Mouse (Mus musculus) heart, postnatal 0 days (tissue): ENCODE measurements around the gene Lin37. TPM values are rescaled to one million over a fixed set of nuclear protein-coding genes. Genes with fewer than 3 reads are reported as not detected.
A peak's percentile ranks its signal among the peaks of the same experiment; 100 is the strongest.

Experiments
- ATAC-seq: fragments of 200-750 bp; cut with Nextera tagmentation; 2 replicates; pipeline ENCODE4 v1.8.0; 2017; ENCODE audit warnings: low read depth, moderate number of reproducible peaks, moderate library complexity; ENCODE audit not compliant: insufficient read depth
- DNase-seq: peaks from one replicate; pipeline ENCODE4 v3.0.0-alpha.2; 2016; ENCODE audit warnings: low spot score
- H3K27ac ChIP-seq: fragments of 300-500 bp; sonication (generic); 2 replicates; pipeline ENCODE4 v1.5.1; 2014; ENCODE audit warnings: low read depth, mild to moderate bottlenecking
- H3K27me3 ChIP-seq: fragments of 300-500 bp; sonication (generic); 2 replicates; pipeline ENCODE4 v1.6.1; 2014; ENCODE audit warnings: low read length, mixed read lengths; ENCODE audit not compliant: control insufficient read depth, insufficient read depth
- H3K36me3 ChIP-seq: fragments of 300-500 bp; sonication (generic); replicated peaks from 2 replicates; pipeline ENCODE4 v1.6.1; 2014; ENCODE audit warnings: low read length, mixed read lengths; ENCODE audit not compliant: control insufficient read depth, insufficient read depth
- H3K4me1 ChIP-seq: fragments of 300-500 bp; sonication (generic); 2 replicates; pipeline ENCODE4 v1.6.1; 2014; ENCODE audit warnings: antibody characterized with exemption; ENCODE audit not compliant: control insufficient read depth, insufficient read depth
- H3K4me2 ChIP-seq: fragments of 300-500 bp; sonication (generic); 2 replicates; pipeline ENCODE4 v1.6.1; 2014; ENCODE audit warnings: low read depth, mild to moderate bottlenecking, low read length, moderate library complexity
- H3K4me3 ChIP-seq: fragments of 300-500 bp; sonication (generic); 2 replicates; pipeline ENCODE4 v1.5.1; 2014; ENCODE audit warnings: low read depth, low read length
- H3K9ac ChIP-seq: fragments of 300-500 bp; sonication (generic); replicated peaks from 2 replicates; pipeline ENCODE4 v1.6.1; 2014; ENCODE audit warnings: low read depth, low read length, mixed read lengths
- H3K9me3 ChIP-seq: fragments of 300-500 bp; sonication (generic); replicated peaks from 2 replicates; pipeline ENCODE4 v1.6.1; 2016; ENCODE audit warnings: low read length; ENCODE audit not compliant: control insufficient read depth
- CTCF ChIP-seq: IDR thresholded peaks from 2 replicates; pipeline ENCODE4 v1.5.1; 2016; ENCODE audit warnings: antibody characterized with exemption, control low read depth, low read depth
- EP300 ChIP-seq: IDR thresholded peaks from 2 replicates; pipeline ENCODE4 v1.6.1; 2016; ENCODE audit warnings: antibody characterized with exemption, low read depth
- WGBS: fragments of 180-500 bp; shearing (Covaris S2); extraction: QIAGEN DNeasy Blood & Tissue Kit; methylation state at CpG from one replicate; pipeline ENCODE4 v1.1.7; 2014; 5-methylcytosine and 5-hydroxymethylcytosine counted together
- polyA plus RNA-seq: library from polyadenylated mRNA; unstranded; fragments of >200 nt; fragmentation: Nextera tagmentation; extraction: Ambion mirVana; gene quantifications from 2 replicates; pipeline ENCODE4 v1.2.1, GENCODE M21; 2015
- total RNA-seq: library from RNA; depleted of rRNA; stranded (reverse); fragments of >200 nt; gene quantifications from 2 replicates; pipeline ENCODE4 v1.2.3, GENCODE M21; 2014; ENCODE audit warnings: low replicate concordance

Gene Lin37
- total and polyA plus RNA-seq, 2 experiments from 2014 or later = 11.9 to 26.2 TPM

DNA sequence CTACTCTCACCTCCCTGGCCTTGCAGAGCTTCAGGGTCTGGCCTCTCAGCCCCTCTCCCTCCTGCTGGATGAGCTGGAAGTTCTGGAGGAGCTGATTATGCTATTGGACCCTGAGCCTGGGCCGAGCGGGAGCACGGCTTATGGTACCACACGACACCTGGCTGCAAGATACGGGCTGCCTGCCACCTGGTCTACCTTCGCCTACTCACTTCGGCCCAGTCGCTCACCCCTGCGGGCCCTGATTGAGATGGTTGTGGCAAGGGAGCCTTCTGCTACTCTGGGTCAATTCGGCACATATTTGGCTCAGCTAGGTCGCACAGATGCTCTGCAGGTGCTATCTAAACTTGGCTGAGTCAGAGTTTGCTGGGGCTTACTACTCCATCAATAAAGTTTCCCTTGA is 7.9 kb upstream of the Lin37 start:
- Histone ChIP-seq H3K4me2 (no peak overlapping the region), H3K27ac (no peak overlapping the region), H3K27me3 (no peaks in the 10 kb centered on the region), H3K4me3 (no peak overlapping the region), H3K9me3 (no peaks in the 10 kb centered on the region), H3K9ac (no peak overlapping the region), H3K36me3 (peaks cover 77% of the 10 kb centered on the region), H3K4me1 (peaks cover 7% of the 10 kb centered on the region; the same call in 1 of the 2 replicates)
- DNase-seq = no peak
- 88% methylated on average over 11 of the region's 11 CpGs for WGBS
- ATAC-seq = no peak
- no peak for TF ChIP-seq EP300
- TF ChIP-seq CTCF = no peak

DNA sequence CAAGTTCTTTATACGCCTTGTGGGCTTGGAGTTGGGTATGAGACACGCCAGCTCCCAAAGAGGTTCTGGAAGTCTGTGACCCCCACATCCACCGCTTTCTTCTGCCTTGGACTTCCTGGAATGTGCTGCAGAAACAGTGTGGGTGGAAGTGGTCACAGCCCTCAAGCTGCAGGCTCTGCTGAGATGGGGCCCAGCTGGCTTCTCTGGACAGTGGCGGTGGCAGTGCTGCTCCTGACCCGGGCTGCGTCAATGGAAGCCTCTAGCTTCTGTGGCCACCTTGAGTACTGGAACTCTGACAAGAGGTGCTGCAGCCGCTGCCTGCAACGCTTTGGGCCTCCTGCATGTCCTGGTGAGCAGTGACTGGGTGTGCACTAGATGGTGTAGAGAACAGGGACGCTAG is 6.4 kb upstream of the Lin37 start:
- Histone ChIP-seq H3K4me1 (peaks cover 7% of the 10 kb centered on the region; the same call in 1 of the 2 replicates), H3K9ac (no peak overlapping the region), H3K27me3 (no peaks in the 10 kb centered on the region), H3K27ac (no peak overlapping the region), H3K9me3 (no peaks in the 10 kb centered on the region), H3K36me3 (peaks cover 69% of the 10 kb centered on the region), H3K4me2 (no peak overlapping the region), H3K4me3 (no peak overlapping the region)
- no peak for DNase-seq
- TF ChIP-seq EP300 (no peak), CTCF (no peak)
- 74% methylated on average over 9 of the region's 9 CpGs for WGBS
- ATAC-seq = no peak

DNA sequence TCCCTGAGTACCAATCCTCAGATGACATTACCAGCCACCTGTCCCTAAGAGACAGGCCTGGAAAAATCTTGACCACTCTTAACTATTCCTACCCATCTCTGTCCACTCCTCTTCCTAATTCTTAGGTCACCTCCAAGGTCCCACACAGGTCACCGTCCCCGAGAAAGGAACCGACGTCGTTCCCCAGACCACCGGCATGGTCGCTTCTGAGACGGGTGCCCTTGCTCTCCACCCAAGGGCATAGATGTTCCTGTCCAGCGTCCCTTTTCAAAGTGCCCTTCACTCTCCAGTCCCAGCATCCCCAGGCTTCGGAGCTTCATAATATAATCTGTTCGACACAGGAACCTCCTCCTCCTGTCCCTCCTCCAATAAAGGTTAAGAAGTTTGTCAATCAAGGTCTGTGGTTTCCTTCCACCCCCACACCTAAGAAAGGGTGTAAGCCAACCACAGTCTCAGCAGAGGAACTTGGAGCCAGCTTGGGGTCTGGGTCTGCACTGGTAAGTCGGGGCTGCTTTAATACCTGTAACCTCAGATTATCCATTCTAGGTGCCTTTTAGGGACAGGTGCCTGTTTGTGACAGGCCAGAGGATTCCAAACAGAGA is 5.4 kb upstream of the Lin37 start, which contains the start of gene Igflr1:
Gene Igflr1 (plus strand): TSS at position 458 of the 602 bp plus-strand sequence.
- Histone ChIP-seq H3K9me3 (no peaks in the 10 kb centered on the region), H3K4me2 (no peak within 1 kb of the TSS), H3K36me3 (peaks cover 60% of the 10 kb centered on the region)

DNA sequence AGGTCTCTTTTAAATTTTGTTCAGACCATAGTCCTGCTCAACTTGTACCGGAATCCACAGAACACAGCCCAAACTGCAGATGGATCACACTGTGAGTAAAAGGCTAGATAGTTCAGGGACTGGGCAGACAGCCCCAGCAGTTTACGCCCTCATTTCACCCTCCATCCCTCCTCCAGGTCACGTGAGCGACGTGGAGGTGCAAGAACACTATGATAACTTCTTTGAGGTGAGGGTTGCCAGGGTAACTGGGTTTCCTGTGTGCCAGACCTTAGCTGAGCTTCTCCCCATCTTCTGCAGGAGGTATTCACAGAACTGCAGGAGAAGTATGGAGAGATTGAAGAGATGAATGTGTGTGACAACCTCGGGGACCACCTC is 4.3 kb upstream of the Lin37 start:
- ATAC-seq = no peak
- peak overlapping the region; percentile 75 for H3K4me2 ChIP-seq
- H3K36me3 ChIP-seq = peaks cover 48% of the 10 kb centered on the region
- TF ChIP-seq EP300 = no peak
- TF ChIP-seq CTCF = no peak
- H3K9ac ChIP-seq = peak overlapping the region; percentile 79; the same call in 1 of the 2 replicates
- peak overlapping the region; percentile 78 for H3K4me3 ChIP-seq
- H3K27ac ChIP-seq = peak overlapping the region; percentile 94
- 29% methylated on average over 6 of the region's 6 CpGs for WGBS
- no peak for DNase-seq
- no peaks in the 10 kb centered on the region for H3K27me3 ChIP-seq
- H3K9me3 ChIP-seq = no peaks in the 10 kb centered on the region
- peaks cover 8% of the 10 kb centered on the region; the same call in 1 of the 2 replicates for H3K4me1 ChIP-seq

More for the DNA sequence above, 5.4 kb upstream of the Lin37 start, which contains the start of gene Igflr1:
- DNase-seq = no peak
- no peak for ATAC-seq
- TF ChIP-seq EP300 = no peak
- no peak for TF ChIP-seq CTCF
- no peaks in the 10 kb centered on the region for H3K27me3 ChIP-seq
- H3K9ac ChIP-seq = no peak within 1 kb of the TSS
- 87% methylated on average over 12 of the region's 12 CpGs for WGBS
- H3K27ac ChIP-seq = no peak within 1 kb of the TSS
- peaks cover 7% of the 10 kb centered on the region; the same call in 1 of the 2 replicates for H3K4me1 ChIP-seq
- no peak within 1 kb of the TSS for H3K4me3 ChIP-seq

DNA sequence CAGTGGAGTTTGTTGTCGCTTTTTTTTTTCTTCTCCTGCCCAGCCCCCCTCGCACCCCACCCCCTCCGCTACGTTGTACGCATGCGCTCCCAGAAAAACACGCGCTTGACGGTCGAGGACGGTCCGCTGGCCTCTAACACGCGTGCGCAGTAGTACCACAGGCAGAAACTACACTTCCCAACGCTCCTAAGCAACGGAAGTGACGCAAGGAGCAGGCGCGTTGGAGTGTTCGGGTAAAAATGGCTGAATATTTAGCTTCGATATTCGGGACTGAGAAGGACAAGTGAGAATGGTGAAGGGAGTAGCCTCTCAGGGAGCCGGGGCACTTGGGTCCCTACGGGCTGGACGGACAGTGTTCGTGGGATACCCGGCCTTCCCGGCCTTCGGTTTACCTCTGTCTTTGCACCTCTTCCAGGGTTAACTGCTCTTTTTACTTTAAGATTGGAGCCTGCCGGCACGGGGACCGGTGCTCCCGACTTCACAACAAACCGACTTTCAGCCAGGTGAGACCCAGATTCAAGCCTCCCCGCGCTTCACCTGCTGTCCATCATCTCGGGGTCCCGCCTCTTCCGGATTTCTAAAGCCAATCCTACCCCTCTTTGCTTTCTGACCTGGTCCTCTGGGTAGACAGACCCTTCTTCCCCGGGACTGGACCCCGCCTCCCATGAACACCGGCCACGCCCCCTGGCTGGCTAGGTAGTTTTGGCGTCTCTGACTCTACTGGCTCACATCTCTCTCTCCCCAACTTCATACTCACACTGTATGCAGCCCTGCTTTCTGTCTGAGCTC is 3.7 kb upstream of the Lin37 start, which contains the start of the genes U2af1l4, Gm49396 and Psenen:
Gene U2af1l4 (plus strand): TSS at position 185 of the 789 bp plus-strand sequence.
Gene Gm49396 (plus strand): TSS at position 228 of the 789 bp plus-strand sequence.
Gene Psenen (minus strand): TSS at position 511 of the 789 bp plus-strand sequence.
- DNase-seq = peak; percentile 99
- peak within 1 kb of the TSS; percentile 78 for H3K4me3 ChIP-seq
- H3K4me1 ChIP-seq = peaks cover 14% of the 10 kb centered on the region
- H3K4me2 ChIP-seq = peak within 1 kb of the TSS; percentile 75
- no peaks in the 10 kb centered on the region for H3K27me3 ChIP-seq
- ATAC-seq = peak; percentile 89
- H3K9me3 ChIP-seq = no peaks in the 10 kb centered on the region
- under 1% methylated on average over 45 of the region's 45 CpGs for WGBS
- peak within 1 kb of the TSS; percentile 79 for H3K9ac ChIP-seq
- H3K36me3 ChIP-seq = peaks cover 42% of the 10 kb centered on the region
- H3K27ac ChIP-seq = peak within 1 kb of the TSS; percentile 94
- TF ChIP-seq CTCF = no peak
- TF ChIP-seq EP300 = no peak
